Mouse (Mus musculus): Measurements from ENCODE around the gene Alx1. TPM values are rescaled to one million over a fixed set of nuclear protein-coding genes. Genes with fewer than 3 reads are reported as not detected.

Alx1 gene
- total and polyA plus RNA-seq, 2 experiments from 2014 or later: 0.11 TPM; not detected in 1

DNA sequence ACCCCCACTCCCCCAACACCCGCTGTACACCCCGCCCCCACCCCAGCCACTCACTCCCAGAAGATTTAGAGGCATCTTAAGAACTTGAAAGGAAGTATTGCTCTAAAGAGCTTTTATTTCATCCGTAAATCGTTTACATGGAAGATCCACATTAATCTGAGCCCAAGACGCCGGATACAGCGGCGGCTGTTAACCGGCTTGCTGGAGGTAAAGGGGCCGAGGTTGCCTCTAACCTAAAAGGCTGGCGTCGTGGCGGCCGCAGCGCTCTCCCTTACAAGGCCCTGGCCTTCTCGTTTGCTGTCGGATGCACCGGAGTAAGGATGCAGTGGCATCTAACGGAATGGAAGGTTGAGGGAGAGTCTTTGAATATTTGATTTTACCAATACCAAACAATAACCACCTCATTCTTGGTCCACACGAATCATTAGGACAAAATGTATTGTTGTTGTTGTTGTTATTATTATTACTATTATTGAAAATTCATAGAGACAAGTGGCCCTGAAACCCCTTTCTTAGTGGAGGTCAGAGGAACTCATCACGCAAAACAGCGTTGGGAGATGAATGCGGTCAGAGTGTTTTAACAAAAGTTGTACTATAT lies 784 bp downstream of the Alx1 start:
- DNase-seq (ENCODE audit: low spot score): peak; percentile 16
- no peaks in the 10 kb centered on the region for H3K9me3 ChIP-seq (ENCODE audit: low read length)
- H3K4me3 ChIP-seq (ENCODE audit: low read length): no peak overlapping the region
- H3K4me2 ChIP-seq (ENCODE audit: low read depth, low read length): no peak overlapping the region
- H3K27ac ChIP-seq: no peak overlapping the region
- H3K36me3 ChIP-seq (ENCODE audit: insufficient read depth, low read length): no peaks in the 10 kb centered on the region
- no peak overlapping the region for H3K9ac ChIP-seq (replicated peaks; ENCODE audit: low read length)
- ATAC-seq: no peak
- WGBS: under 1% methylated on average over 23 of the region's 23 CpGs
- no peaks in the 10 kb centered on the region for H3K4me1 ChIP-seq (ENCODE audit: insufficient read depth, low read length)
- no peak for TF ChIP-seq CTCF (IDR thresholded peaks at IDR 0.05; ENCODE audit: low read depth)
- H3K27me3 ChIP-seq (ENCODE audit: insufficient read depth, low read length): peaks cover 65% of the 10 kb centered on the region

DNA sequence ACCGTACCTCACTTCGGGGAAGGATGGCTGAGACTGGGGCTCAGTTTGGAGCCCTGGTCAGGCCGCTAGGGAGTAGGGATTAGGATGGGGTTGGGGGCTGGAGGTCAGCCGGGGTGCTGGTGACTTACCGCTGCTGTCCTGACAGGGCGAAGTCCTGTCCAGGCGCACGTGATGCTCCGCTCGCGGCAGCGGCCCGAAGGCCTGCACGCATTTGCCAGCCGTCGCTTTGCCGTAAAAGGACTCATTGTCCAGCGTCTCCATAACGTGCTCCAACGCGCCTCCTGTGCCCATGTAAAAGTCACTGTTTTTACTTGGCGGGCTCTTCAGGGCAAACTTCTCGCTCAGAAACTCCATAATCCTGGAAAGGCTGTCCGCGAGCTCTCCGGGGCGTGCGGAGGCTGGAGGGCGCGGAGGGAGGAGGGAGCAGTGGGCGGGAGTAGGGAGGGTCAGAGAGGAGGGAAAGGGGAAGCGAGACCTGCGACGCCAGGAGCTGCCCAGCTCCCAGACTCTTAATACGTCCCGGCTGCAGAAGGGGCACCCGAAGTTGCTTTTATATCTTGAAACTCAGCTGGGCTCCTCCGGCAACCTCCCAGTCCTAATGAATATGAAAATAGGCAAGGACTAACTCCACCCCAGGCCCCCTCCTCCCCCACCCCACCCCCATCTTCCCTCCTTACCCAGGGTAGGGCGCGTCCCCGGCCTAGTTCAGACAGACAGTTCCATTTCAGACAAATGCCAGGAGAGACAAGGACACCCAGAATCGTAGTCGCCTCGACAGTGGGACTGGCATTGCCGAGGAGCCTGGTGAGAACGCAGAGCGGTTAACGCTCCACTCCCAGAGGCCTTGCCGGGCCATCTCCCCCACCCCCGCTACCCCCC lies 1.5 kb downstream of the Alx1 start:
- 1% methylated on average over 49 of the region's 50 CpGs for WGBS
- H3K9ac ChIP-seq (replicated peaks; ENCODE audit: low read length): no peak overlapping the region
- H3K27ac ChIP-seq: no peak overlapping the region
- DNase-seq (ENCODE audit: low spot score) (peak; percentile 25), ATAC-seq (peak; percentile 53; the same call in 1 of the 2 replicates)
- peak overlapping the region; percentile 24 for H3K4me3 ChIP-seq (ENCODE audit: low read length)
- peak overlapping the region; percentile 41 for H3K4me2 ChIP-seq (ENCODE audit: low read depth, low read length)
- H3K27me3 ChIP-seq (ENCODE audit: insufficient read depth, low read length): peaks cover 65% of the 10 kb centered on the region
- H3K4me1 ChIP-seq (ENCODE audit: insufficient read depth, low read length): no peaks in the 10 kb centered on the region
- no peaks in the 10 kb centered on the region for H3K9me3 ChIP-seq (ENCODE audit: low read length)
- no peaks in the 10 kb centered on the region for H3K36me3 ChIP-seq (ENCODE audit: insufficient read depth, low read length)
- TF ChIP-seq CTCF (IDR thresholded peaks at IDR 0.05; ENCODE audit: low read depth): no peak

GRCm38 (mm10) chr10:103027931-103028252 lies 2.1 kb downstream of the Alx1 start:
- no peak for DNase-seq (ENCODE audit: low spot score)
- ATAC-seq: peak; percentile 13; the same call in 1 of the 2 replicates
- 0 out of 2 replicates have a peak overlapping the region, but pooled peaks have one; percentile 24 for H3K4me3 ChIP-seq (ENCODE audit: low read length)
- H3K36me3 ChIP-seq (ENCODE audit: insufficient read depth, low read length): no peaks in the 10 kb centered on the region
- H3K27me3 ChIP-seq (ENCODE audit: insufficient read depth, low read length): peaks cover 59% of the 10 kb centered on the region
- under 1% methylated on average over 15 of the region's 15 CpGs for WGBS
- no peak for TF ChIP-seq CTCF (IDR thresholded peaks at IDR 0.05; ENCODE audit: low read depth)
- no peak overlapping the region for H3K9ac ChIP-seq (replicated peaks; ENCODE audit: low read length)
- H3K4me1 ChIP-seq (ENCODE audit: insufficient read depth, low read length): no peaks in the 10 kb centered on the region
- no peak overlapping the region for H3K27ac ChIP-seq
- H3K4me2 ChIP-seq (ENCODE audit: low read depth, low read length): peak overlapping the region; percentile 41; the same call in 1 of the 2 replicates
- H3K9me3 ChIP-seq (ENCODE audit: low read length): no peaks in the 10 kb centered on the region

DNA sequence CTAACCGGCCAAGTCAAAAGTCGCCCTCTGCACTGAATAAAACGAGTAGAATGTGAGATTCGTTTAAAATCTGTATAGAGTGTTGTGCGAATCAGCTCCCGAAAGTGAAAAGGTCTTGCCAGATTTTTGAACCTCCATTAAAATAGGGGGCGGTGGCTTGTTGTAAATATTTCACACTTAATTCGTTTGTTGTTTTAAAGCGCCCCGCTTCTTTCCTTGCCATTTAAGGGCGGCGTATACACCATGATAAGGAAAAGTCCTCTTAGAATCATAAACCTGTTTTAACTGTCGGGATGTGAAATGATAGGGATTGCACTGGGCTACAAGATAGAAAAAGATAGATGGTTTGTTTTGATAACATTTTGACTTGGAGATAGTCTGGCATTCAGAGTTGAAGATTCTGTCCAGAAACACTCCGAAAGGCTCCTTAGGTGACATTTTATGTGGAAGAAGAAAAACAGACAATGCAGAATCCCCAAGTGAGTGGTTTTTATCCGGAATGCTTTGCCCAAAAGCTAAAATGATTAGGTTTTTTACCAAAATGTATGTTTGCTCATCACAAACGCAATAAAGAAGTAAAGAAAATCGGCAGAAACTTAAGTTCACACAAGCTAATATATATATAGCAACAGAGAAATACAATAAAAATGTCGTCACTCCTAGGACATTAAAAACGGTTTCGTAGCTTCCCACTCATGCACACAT lies 2.6 kb downstream of the Alx1 start:
- H3K36me3 ChIP-seq (ENCODE audit: insufficient read depth, low read length): no peaks in the 10 kb centered on the region
- H3K9me3 ChIP-seq (ENCODE audit: low read length): no peaks in the 10 kb centered on the region
- H3K4me3 ChIP-seq (ENCODE audit: low read length): no peak overlapping the region
- ATAC-seq (no peak), DNase-seq (ENCODE audit: low spot score) (peak; percentile 17)
- H3K27me3 ChIP-seq (ENCODE audit: insufficient read depth, low read length): peaks cover 57% of the 10 kb centered on the region
- H3K4me2 ChIP-seq (ENCODE audit: low read depth, low read length): no peak overlapping the region
- TF ChIP-seq CTCF (IDR thresholded peaks at IDR 0.05; ENCODE audit: low read depth): no peak
- H3K27ac ChIP-seq: no peak overlapping the region
- 1% methylated on average over 20 of the region's 20 CpGs for WGBS
- H3K9ac ChIP-seq (replicated peaks; ENCODE audit: low read length): no peak overlapping the region
- H3K4me1 ChIP-seq (ENCODE audit: insufficient read depth, low read length): no peaks in the 10 kb centered on the region

DNA sequence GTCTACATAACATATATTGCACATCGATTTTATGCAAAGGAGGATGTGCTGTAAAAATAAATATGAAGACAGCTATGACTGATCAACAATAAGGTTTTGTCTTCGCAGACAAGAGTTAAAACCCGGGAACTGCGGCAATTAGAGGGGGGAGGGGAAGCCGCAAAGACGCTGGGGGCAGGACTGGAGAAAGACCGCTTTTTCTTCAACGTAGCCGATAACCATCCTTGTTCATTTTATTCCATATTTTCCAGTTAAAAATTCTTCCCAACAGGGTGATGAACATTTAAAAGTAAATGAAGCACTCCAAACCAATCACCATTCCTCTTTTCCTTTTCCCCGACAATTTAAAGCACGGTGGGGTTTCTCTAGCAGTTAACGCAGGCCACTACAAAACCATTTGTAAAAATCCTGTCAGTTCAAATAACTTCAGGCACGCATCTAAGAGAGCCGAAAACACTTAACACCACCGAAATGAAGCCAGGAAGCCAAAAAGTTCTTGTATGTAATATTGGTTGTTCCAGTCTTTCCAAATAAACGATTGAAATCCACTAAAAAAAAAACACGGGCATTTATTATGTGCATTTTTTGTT lies 3.3 kb downstream of the Alx1 start:
- no peak for TF ChIP-seq CTCF (IDR thresholded peaks at IDR 0.05; ENCODE audit: low read depth)
- Histone ChIP-seq H3K27me3 (ENCODE audit: insufficient read depth, low read length) (peaks cover 53% of the 10 kb centered on the region), H3K4me3 (ENCODE audit: low read length) (no peak overlapping the region), H3K4me2 (ENCODE audit: low read depth, low read length) (no peak overlapping the region), H3K9ac (replicated peaks; ENCODE audit: low read length) (no peak overlapping the region), H3K4me1 (ENCODE audit: insufficient read depth, low read length) (no peaks in the 10 kb centered on the region), H3K27ac (no peak overlapping the region), H3K9me3 (ENCODE audit: low read length) (no peaks in the 10 kb centered on the region), H3K36me3 (ENCODE audit: insufficient read depth, low read length) (no peaks in the 10 kb centered on the region)
- under 1% methylated on average over 17 of the region's 17 CpGs for WGBS
- DNase-seq (ENCODE audit: low spot score): peak; percentile 37
- ATAC-seq: no peak

GRCm38 (mm10) chr10:103002556-103002955 lies 27.5 kb downstream of the Alx1 start:
- ATAC-seq: no peak

More at GRCm38 (mm10) chr10:103002556-103002955, 27.5 kb downstream of the Alx1 start:
- Histone ChIP-seq H3K9ac (replicated peaks; ENCODE audit: low read length) (no peak overlapping the region), H3K4me3 (ENCODE audit: low read length) (no peak overlapping the region), H3K4me1 (ENCODE audit: insufficient read depth, low read length) (no peaks in the 10 kb centered on the region), H3K27me3 (ENCODE audit: insufficient read depth, low read length) (no peaks in the 10 kb centered on the region), H3K9me3 (ENCODE audit: low read length) (no peaks in the 10 kb centered on the region), H3K27ac (no peak overlapping the region), H3K4me2 (ENCODE audit: low read depth, low read length) (no peak overlapping the region), H3K36me3 (ENCODE audit: insufficient read depth, low read length) (no peaks in the 10 kb centered on the region)
- 87% methylated on average over 2 of the region's 2 CpGs for WGBS
- no peak for DNase-seq (ENCODE audit: low spot score)
- no peak for TF ChIP-seq CTCF (IDR thresholded peaks at IDR 0.05; ENCODE audit: low read depth)
